ENCODE assay signal across 27 mouse cellular contexts in the genomic region with DNA sequence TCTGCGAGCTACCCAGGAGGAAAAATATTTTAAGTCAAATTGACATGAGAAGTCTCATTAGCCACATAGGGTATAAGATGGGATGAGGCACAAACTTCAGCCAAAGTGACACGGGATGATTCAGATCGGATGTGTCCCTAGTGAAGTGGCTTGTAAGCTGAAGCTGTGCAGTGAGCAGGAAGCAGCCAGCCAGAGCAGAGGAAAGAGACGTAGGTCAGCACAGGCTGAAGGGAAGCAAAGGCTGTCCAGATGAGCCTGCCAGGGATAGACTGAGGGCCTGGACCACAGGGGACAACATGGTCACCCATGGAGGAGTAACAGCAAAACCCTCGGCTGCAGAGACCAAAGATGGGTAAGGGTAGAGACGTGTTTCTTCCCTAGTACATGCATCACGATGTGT. TPM values are rescaled to one million over a fixed set of nuclear protein-coding genes. Genes with fewer than 3 reads are reported as not detected.
"Had no signal": no experiment of that assay in that cellular context is flagged by ENCODE, and none has a peak within 500 bp of the region (broad histone marks: within the 10 kb centered on the region; RNA-seq: fewer than 3 reads in every experiment).

No protein-coding gene starts in this region.

- H3K4me1 ChIP-seq: kidney, embryonic 15.5 days; limb, embryonic 12.5 days; limb, embryonic 15.5 days; midbrain, embryonic 12.5 days; stomach, embryonic 15.5 days had no signal

- DNase-seq: kidney, adult 8-10 months; kidney, postnatal 14 days; kidney, postnatal 4 days; left cerebral cortex, postnatal 4 days; liver, postnatal 0 days; lung, postnatal 4 days; retina, postnatal 1 day; right cerebral cortex, postnatal 25 days; spleen, adult 18-20 months; thymus, postnatal 25 days had no signal

- H3K27ac ChIP-seq: kidney, embryonic 15.5 days; limb, embryonic 12.5 days; limb, embryonic 15.5 days; liver, embryonic 14.5 days; midbrain, embryonic 12.5 days; neural tube, embryonic 13.5 days; stomach, embryonic 15.5 days had no signal

- H3K9me3 ChIP-seq: kidney, embryonic 15.5 days; limb, embryonic 12.5 days; limb, embryonic 15.5 days; midbrain, embryonic 12.5 days; neural tube, embryonic 13.5 days; stomach, embryonic 15.5 days had no signal

- H3K36me3 ChIP-seq: kidney, embryonic 15.5 days; limb, embryonic 12.5 days; limb, embryonic 15.5 days; midbrain, embryonic 12.5 days; neural tube, embryonic 13.5 days; stomach, embryonic 15.5 days had no signal

- H3K4me3 ChIP-seq: kidney, embryonic 15.5 days; limb, embryonic 12.5 days; limb, embryonic 15.5 days; midbrain, embryonic 12.5 days; myocyte; neural tube, embryonic 13.5 days; stomach, embryonic 15.5 days had no signal

- H3K4me2 ChIP-seq: kidney, embryonic 15.5 days; limb, embryonic 12.5 days; limb, embryonic 15.5 days; liver, embryonic 11.5 days; midbrain, embryonic 12.5 days; neural tube, embryonic 13.5 days; stomach, embryonic 15.5 days had no signal

- ATAC-seq: intestine, postnatal 0 days; liver, postnatal 0 days; midbrain, embryonic 16.5 days had no signal

- H3K9ac ChIP-seq: kidney, embryonic 15.5 days; limb, embryonic 12.5 days; limb, embryonic 15.5 days; liver, embryonic 14.5 days; liver, postnatal 0 days; midbrain, embryonic 12.5 days; neural tube, embryonic 13.5 days; stomach, embryonic 15.5 days had no signal

- H3K27me3 ChIP-seq: kidney, embryonic 15.5 days; limb, embryonic 12.5 days; limb, embryonic 15.5 days; neural tube, embryonic 13.5 days; stomach, embryonic 15.5 days had no signal

RNA-seq across cellular contexts. Expression of gene Colec11, which starts 8.8 kb away (rescaled TPM):
- total RNA-seq: monocyte, adult 5-6 weeks; neutrophil, adult 5-6 weeks had no signal
- polyA plus RNA-seq: limb, embryonic 12.5 days had no signal

RNA-seq across cellular contexts. Expression of gene Allc, which starts 32.1 kb away (rescaled TPM):
- total RNA-seq: megakaryocyte progenitor cell, adult 5-6 weeks; megakaryocyte-erythroid progenitor cell, adult 5-6 weeks; monocyte, adult 5-6 weeks; neutrophil, adult 5-6 weeks had no signal
- polyA plus RNA-seq: intestine, embryonic 14.5 days; intestine, postnatal 0 days; kidney, embryonic 15.5 days; limb, embryonic 12.5 days; limb, embryonic 15.5 days; liver, embryonic 11.5 days; liver, embryonic 14.5 days; liver, postnatal 0 days; midbrain, embryonic 12.5 days; myocyte; stomach, embryonic 15.5 days; thymus, postnatal 0 days had no signal
